Mouse (Mus musculus) erythroid progenitor cell, adult 5-6 weeks (primary cell): ENCODE measurements around the gene Helz. TPM values are rescaled to one million over a fixed set of nuclear protein-coding genes. Genes with fewer than 3 reads are reported as not detected.

Experiments
- ATAC-seq: replicated peaks from 2 replicates; pipeline ENCODE4 v1.8.0; 2016; ENCODE audit warnings: moderate number of reproducible peaks, mild to moderate bottlenecking, moderate TSS enrichment, inconsistent platforms; ENCODE audit not compliant: poor library complexity, low FRiP score, severe bottlenecking
- total RNA-seq, 2 experiments: library from RNA; stranded (forward) in 1 of 2; stranded (reverse) in 1 of 2; fragments of 150-400 nt in 1 of 2; fragments of 186-747, 209-891 nt in 1 of 2; gene quantifications; 2 replicates each; pipeline versions ENCODE4 v1.2.3 to v1.2.4; 2015 to 2017; ENCODE audit warnings: low replicate concordance in 2 of 2

Gene Helz
- total RNA-seq, 2 experiments from 2014 or later = 7.3 to 8.8 TPM

DNA sequence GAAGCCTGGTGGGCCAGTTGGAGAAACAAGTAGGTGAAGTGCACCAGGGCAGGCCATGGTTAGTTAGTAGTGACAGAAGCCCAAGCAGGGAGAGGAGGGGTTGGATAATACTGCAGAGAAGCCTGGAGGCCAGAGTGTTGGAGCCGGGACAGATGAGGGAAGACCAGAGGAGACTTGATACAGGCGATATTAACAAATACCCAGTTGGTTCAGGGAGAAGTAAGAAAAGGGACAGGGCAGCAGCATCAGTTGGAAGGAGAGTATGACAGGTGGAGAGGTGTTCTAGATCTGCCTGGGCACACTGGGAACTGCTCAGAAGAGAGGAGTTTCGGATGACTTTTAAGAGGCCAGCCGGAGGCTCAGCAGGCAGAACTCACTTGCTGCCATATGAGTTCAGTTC, 49.7 kb downstream of the Helz start:
- no peak for ATAC-seq

- ATAC-seq = no peak
Measured at GRCm38 (mm10) chr11:107605694-107606093, 58.0 kb downstream of the Helz start.

- ATAC-seq = no peak
Measured at GRCm38 (mm10) chr11:107613906-107614305, 66.2 kb downstream of the Helz start.

- ATAC-seq = no peak
Measured at GRCm38 (mm10) chr11:107615696-107616095, 68.0 kb downstream of the Helz start.

- no peak for ATAC-seq
Measured at GRCm38 (mm10) chr11:107617976-107618375, 70.2 kb downstream of the Helz start.

DNA sequence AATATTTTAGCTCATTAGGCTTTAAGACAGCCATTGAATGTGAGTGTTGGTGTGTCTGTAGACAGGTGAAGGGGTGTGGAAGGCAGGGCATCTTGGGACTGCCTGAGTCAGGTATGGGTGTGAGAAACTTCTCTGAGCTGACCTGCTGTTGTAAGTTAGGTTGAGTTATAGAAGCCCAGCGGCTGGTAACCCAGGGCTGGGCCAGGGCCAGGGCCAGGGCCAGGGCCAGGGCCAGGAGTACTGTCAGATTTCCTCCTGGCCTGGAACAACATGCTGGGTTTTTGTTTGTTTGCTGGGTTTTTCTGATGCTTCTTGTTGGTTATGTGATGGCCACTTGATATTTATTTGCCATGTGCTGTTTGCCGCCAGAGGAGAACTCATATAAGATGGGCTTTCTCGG, 76.9 kb downstream of the Helz start:
- ATAC-seq = no peak

DNA sequence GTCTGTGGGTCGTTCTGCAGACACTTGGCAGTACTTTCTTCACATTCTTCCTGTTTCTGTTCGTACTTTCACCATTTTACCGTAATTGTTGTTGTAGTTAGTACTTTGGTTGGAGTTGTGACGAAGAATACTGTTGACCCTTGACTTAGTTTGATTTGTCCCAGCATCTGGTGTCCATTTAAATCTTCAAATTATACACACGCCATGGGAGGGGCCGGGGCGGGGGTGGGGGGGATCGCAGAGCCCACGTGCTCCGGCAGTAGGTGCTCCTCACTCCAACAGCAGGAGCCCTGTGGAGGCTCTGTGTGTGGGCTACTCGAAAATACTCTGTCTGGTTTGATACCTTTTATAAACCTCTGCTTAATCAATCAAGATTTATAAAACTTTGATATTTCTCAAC, 78.0 kb downstream of the Helz start:
- ATAC-seq = no peak

DNA sequence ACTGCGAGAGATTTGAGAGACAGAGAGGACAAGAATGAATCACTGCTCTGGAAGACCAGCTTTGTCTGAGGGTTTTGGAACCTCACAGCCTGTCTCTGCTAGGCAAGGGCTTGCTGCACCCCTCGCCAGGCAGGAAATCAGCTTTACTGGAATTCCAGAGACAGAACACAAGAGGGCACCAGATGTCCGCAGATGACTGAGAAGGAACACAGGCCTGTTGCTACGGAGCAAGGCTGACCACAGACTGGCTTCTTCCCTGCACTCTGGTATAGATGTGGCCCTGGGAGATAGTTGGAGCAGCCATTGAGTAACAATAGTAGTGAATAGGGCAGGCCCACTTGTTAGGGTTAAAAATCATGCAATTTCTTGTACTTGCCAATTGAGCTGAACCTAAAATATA, 81.8 kb downstream of the Helz start:
- ATAC-seq = no peak

DNA sequence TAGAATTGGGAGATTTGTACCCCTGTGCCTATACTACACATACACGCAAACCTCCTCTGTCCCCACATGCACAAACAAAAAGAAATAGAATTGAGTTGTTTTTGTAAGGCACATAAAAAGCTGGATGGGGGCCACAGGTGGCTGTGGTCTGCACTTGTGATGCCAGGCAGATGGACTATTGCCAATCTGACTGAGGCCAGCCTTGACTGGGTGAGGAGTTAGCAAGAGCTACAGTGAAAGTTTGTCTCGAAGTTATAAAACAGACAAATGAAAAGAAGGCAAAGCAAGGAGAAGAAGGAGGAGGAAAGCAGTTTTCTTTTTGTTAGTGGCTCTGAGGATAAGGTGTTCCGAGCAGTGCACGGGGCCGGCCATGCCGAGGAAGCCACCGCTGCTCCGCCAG, 82.2 kb downstream of the Helz start:
- no peak for ATAC-seq

DNA sequence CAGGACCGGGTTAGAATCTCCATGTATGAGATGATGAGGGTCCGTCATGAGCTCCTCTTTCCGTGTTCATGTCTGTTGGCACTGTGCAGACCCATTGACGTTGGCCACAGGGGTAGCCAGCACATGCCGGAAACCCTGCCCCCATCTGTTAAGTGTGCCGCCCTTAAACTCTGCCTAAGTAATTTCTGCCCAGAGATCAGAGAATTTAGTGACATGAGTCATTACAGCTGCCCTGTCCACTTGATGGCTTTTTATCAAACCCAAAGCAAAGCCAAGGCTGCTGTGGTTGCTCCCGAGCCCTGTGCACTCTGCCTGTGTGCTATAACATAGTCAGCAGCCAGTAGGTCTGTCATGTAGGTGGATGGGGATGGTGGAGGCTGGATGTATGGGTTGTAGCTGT, 83.4 kb downstream of the Helz start:
- no peak for ATAC-seq

- 0 out of 2 replicates have a peak, but pooled peaks have one; percentile 14 for ATAC-seq
Measured at GRCm38 (mm10) chr11:107633563-107634146, 85.9 kb downstream of the Helz start.

GRCm38 (mm10) chr11:107638137-107638536, 90.4 kb downstream of the Helz start:
- no peak for ATAC-seq

- ATAC-seq = no peak
Measured at GRCm38 (mm10) chr11:107639657-107640056, 91.9 kb downstream of the Helz start.

DNA sequence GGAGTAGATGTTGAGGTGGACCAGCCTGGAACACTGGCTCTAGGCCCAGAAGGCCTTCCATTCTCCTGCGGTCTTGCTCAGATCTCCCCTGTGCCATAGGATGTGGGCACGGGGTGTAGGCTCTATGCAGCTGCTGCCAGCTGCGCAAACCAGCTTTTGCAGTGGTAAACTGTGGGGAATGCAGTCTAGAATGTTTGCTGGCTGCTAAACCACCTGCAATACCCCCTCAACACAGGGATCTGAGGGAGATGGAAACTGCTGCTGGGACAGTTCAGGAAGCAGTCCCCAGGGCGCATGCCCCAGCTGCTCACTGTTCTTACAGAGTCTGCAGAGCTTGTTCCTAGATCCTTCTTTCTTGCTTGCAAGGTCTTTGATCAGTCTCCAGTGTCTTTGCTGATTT, 96.7 kb downstream of the Helz start:
- no peak for ATAC-seq

DNA sequence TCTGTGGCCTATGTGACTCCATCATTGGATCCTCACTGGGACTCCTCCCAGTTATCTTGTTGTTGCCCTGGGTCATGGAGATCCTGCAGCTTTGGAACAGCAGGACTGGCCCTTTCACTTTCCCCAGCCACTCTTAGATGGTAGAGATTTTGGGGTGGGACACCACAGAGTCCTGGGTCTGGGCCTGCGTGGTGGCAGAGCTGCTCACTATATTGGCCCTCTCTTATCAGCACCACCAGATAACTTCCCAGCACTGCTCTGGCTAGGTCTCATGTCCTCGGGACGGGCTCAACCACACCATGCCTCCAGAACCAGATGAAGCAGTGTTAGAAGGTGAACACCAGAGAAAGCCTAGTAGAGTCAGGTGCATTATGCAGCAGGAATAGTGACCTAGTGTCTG, 99.6 kb downstream of the Helz start:
- ATAC-seq = no peak

DNA sequence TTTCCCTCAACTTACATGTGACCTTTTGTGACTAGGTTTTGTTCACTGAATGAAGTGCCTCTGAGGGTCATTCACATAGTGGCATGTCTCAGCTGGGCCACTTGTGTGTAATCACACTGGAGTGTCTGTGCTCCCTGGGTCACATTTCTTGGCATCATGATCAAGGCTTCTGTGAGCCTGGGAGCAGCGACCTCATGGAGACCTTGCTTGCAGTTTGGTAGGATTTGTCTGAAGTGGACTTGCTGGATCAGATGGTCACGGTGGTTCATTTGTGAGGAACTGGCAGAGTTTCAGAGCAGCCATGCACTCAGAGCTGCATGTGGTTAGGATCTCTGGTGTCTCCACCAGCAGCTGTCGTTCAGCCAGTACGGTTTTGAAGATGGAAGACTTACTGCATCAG, 100.9 kb downstream of the Helz start:
- ATAC-seq = no peak

DNA sequence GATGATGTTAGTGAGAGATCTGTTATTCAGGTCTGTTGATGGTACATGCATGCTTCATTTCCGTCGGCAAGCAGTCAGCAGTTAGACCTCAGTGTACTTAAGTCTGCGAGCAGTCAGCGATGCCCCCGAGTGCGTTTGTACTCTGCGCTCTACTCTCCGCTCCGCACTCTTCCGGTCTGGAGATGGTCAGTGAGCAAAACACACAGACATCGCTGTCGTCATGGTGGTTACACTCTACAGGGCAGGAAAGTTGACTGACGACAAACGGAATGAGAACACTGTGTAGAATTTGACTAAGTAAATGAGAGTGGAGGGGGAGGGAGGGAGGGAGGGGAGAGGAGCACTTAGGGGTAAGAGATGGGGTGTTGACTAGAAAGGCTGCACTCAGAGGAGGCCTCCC, 101.7 kb downstream of the Helz start:
- no peak for ATAC-seq

DNA sequence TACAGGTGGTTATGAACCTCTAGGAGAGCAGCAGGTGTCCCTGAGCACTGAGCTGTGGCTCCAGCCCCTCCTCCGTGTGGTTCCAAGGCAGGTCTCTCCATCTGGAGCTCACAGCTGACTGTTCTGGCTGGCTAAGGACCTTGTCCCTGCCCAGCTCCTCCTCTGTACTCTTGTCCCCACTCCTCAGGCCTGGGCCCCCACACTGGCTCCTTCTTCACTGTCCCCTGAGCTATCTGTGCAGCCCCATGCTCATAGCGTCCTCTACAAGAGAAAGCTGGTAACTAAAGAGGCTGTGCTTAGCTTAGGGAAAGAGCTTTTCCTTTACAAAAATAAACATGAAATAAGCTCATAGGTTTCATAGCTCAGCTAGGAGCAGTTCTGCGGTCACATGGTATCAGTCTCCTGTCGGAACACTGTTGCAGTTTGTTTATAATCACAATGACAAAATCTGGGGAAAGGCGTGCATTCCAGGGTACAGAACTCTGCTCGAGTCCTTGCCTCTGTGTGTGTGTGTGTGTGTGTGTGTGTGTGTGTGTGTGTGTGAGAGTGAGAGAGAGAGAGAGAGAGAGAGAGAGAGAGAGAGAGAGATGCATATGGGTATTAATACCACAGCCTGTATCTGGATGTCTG, 102.8 kb downstream of the Helz start:
- ATAC-seq = no peak

DNA sequence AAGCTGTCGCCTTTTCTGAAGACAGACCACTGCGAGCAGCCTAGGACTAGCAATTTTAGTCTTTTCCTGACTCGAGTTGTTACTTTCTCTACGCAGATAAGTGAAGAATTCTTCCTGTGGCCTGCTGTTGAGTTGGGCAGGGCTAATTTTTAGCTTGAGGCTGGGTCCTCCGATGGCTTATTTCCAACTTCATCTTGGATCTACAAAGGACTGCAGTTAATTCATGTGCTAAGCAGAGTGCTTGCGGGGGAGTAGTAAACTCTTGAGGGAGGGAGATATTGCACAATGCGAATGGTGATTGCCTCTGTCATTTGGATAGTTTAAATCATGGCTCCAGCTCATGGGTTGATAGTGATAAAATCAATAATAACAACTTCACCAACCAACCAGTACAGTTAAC, 103.7 kb downstream of the Helz start:
- no peak for ATAC-seq

- no peak for ATAC-seq
Measured at GRCm38 (mm10) chr11:107652137-107652536, 104.4 kb downstream of the Helz start.

- no peak for ATAC-seq
Measured at GRCm38 (mm10) chr11:107655538-107655937, 107.8 kb downstream of the Helz start.

- ATAC-seq = no peak
Measured at GRCm38 (mm10) chr11:107657117-107657516, 109.4 kb downstream of the Helz start.
